Mouse (Mus musculus): Measurements from ENCODE around the gene Nr0b2. TPM values are rescaled to one million over a fixed set of nuclear protein-coding genes. Genes with fewer than 3 reads are reported as not detected.
"Not testable (repeated sequence)": the region's sequence is repeated elsewhere in the genome, so short reads cannot be mapped to it uniquely, and the experiment has no call there.

Gene Nr0b2
- total RNA-seq (2021): not detected
- long read RNA-seq, experiment 1: 0 reads
- long read RNA-seq, experiment 2, partial matches to known transcripts: 0 of 1 reads
- long read RNA-seq, experiment 2, other reads (novel, unspliced or antisense): 0 of 1 reads

DNA sequence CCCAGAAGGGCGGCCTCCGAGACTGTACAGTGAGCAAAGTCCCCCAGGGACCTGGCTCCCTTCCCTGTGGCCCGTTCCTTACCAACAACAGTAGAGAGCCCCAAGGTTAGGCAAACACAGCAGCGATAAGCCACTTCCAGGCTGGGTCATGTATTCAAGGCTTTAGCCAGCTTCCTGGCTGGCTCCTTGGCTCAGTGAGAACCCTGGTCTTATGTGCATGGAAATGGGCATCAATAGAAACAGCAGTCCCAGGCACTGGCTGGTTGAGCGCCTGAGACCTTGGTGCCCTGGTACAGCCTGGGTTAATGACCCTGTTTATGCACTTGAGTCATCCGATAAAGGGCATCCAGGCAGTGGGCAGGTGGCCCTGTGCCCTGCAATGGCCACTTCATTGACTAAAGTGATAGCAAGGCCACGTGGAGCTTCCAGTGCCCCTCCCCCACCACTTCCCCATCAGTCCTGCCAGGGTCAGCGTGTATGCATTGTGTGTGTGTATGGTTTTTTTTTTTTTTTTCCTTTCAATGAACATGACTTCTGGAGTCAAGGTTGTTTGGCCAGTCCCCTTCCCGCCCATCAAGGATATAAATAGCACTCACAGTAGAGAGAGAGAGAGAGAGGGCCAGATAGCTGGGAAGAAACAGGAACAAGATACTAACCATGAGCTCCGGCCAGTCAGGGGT, at the start of gene Nr0b2:
Gene Nr0b2 (plus strand): TSS at position 609 of the 680 bp plus-strand sequence.
- no peak for DNase-seq (ENCODE audit: low spot score)

DNA sequence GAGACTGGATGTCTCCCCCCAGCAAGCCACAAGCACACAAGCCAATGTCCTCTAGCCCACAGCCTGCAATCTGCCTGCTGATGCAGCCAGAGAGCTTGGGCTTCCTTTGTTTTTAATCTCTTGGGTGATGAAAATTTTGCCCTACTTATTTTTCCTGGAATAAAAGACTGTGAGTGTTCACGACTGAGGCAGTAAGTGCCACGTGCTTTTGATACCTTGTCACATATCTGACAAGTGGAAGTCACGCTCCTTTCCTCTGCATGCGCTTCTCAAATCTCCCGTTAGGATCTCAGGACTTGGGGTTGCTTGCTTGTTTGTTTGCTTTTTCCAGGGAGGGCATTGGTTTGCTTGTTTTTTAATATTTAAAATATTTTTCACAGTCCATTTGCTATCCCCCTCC, 48.9 kb upstream of the Nr0b2 start:
- DNase-seq (ENCODE audit: low spot score): no peak

DNA sequence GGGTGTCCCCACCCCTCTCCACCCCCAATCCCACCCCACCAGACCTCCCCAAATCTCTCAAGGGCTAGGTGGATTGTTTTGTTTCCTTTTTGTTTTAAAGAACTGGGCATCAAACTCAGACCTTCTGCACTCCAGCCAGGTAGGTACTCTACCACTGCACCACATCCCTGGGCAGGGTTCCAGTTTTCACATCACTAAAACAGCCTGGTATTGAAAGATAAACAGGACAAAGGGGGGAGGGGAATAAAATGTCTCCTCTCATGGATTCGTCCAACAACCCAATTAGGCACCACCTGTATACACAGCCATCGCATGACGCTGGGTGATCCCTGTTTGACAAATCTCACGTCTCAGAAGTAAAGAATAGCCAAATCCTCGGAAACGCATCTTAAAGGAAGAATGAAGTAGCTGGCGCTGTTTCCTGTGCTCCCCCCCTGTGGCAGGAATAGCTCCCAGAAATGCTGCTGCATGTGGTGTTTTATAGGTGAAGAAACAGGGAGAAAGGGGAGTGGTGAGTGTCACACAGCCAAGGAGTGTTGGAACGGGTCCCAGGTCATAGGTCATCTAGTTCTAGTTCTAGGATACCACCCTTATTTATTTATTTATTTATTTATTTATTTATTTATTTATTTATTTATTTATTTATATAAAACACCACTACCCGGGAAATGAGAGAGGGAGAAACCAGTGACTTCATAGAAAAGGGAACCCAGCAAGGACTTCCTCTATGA, 48.3 kb upstream of the Nr0b2 start:
- no peak for DNase-seq (ENCODE audit: low spot score)

DNA sequence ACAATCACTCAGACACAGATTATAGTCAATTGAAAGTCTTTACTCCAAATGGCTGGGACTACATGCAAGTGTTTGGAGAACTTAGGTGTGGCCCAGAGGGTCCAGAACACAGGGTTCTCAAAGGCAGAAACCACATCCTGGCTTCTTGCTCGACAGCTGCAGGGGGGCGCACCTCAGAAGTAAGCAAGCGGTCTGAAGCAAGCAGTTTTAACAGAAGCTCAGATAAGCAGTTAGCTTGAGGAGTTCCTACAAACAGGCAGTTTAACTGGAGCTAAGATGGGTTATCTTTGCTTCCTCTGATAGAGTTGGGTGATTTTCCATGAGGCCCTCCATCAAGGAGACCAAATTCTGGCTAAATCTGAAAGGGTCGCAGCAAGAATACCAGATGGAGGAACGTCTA, 46.6 kb upstream of the Nr0b2 start:
- no peak for DNase-seq (ENCODE audit: low spot score)

DNA sequence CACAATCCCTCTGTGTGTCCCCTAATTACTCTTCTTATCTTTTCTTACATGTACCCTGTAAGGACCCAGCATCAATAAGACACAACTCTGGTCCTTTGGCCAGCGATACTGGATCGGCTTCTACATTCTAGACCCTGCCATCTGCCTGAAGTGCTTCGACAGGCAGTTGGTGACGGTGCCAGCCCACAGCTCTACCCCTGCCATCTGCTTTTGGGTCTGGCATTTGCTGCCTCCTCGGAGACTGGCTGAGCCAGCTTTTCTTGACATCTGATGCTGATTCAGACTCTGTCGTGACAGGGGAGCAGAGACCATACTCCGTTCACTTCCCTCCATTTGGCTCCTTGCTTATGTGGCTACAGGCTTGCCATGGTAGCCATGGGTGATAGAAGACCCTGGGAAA, 44.2 kb upstream of the Nr0b2 start:
- no peak for DNase-seq (ENCODE audit: low spot score)

DNA sequence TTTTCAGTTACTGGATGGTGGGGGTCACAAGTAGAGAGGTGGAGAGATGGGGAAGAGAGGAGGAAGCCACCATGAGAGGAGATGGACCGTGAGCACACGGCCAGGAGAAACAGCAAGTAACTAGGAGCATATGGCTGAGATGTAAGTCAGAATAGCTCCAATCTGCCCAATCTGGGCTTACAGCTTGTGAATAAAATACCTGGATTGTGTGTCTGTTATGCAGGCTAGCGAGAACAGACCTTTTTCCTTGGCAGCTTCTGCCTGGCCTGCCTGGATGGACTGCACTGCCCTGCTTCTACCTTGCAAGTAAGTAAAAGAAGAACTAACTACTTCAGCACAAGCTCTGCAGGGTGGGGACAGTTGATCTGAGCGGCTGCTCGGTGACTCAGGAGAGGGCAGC, 42.1 kb upstream of the Nr0b2 start:
- DNase-seq (ENCODE audit: low spot score): no peak

DNA sequence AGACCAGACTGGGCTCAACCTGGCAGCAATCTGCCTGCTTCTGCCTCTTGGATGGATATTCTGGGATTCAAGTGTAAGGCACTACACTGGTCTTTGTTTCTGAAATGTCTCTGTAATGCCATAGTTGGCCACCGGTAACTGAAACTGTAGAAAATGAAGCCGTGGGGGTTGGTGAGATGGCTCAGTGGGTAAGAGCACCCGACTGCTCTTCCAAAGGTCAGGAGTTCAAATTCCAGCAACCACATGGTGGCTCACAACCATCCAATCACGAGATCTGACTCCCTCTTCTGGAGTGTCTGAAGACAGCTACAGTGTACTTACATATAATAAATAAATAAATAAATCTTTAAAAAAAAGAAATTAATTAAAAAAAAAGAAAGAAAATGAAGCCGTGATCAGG, 40.7 kb upstream of the Nr0b2 start:
- DNase-seq (ENCODE audit: low spot score): not testable (repeated sequence)

DNA sequence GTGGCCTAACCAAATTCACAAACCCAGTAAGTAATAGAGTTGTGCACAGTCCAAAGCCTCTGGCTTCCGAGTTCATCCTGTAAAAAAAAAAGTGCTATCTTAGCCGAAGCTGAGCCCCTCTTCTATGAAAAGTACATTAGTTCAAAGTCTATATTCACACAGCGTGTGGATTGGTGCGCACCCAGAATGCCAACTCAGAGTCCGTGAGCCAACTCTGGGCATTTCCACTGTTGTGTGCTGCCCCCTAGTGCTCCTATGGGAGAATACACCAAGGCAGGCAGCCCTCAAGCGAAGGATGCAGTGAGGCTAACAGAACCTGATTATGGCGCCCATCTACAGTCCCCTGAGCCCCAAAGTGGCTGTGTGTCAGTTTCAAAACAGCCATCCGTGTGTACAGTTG, 40.2 kb upstream of the Nr0b2 start:
- peak; percentile 80 for DNase-seq (ENCODE audit: low spot score)

DNA sequence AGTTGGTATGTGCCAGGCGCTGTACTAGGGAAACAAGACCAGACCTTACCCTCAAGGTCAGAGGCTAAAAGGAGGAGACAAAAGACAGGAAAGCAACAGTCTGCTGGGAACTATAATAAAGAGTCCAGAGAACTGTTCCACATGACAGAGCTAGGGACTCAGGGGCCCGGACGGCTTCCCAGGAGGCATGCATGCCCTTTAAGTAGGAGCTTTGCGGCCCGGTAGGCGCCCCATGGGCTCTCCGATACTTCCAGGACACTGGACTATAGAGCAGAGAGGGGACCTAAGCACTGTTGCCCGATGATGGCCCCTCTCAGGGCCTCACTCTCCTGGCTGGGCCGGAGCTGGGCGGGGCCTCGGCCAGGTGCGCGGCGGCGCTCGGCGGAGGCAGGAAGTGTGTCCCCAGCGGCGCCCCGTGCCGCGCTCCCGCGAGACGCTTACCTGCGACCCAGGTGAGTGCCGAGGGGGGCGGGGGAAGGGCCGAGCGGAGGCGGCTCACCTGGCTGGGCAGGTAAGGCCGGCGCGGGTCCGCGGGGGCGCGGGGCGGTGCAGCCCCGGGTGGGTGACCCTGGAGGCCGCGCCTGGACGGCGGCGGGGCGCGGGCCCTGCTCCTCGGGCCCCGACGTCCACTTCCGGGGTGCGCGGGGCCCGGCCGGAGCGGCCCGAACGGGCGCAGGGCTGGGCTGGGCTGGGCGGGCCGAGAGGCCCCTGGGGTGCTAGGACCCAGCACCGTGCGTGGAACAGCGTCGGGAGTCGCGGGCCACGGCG, 34.4 kb upstream of the Nr0b2 start, which contains the start of gene Kdf1:
Gene Kdf1 (plus strand): TSS at position 363 of the 768 bp plus-strand sequence.
- no peak for DNase-seq (ENCODE audit: low spot score)

DNA sequence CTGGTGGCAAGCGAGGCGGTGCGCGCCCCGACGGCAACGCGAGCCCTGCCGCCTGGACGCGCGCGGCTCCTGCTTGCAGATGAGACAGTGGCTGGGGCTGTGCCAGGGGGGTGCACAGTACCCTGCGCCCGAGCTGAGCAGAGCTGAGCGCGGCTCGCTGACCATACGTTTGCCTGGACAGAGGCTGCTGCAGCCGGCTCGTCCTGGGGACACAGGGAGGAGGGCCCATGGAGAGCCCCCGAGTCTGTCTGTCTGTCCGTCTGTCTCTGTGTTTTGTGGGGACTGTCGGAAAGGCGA, 33.9 kb upstream of the Nr0b2 start:
- no peak for DNase-seq (ENCODE audit: low spot score)

DNA sequence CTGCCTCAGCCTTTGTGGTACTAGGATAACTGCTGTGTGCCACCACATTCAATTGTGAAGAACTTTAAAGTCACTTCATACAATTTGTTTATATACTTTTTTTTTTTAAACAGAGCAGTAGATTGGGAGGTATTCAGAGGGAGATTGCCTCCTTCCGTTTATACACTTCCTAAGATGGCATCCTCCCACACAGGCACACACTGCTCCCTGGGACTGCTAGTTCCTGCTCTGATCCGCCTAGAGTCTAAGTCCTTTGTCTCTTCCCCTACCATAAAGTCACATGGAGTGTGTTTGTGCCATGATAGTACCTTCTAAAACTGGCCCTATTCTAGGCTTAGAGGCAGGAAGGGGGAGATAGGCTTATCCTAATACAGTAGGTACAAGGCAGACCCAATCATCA, 31.7 kb upstream of the Nr0b2 start:
- no peak for DNase-seq (ENCODE audit: low spot score)

DNA sequence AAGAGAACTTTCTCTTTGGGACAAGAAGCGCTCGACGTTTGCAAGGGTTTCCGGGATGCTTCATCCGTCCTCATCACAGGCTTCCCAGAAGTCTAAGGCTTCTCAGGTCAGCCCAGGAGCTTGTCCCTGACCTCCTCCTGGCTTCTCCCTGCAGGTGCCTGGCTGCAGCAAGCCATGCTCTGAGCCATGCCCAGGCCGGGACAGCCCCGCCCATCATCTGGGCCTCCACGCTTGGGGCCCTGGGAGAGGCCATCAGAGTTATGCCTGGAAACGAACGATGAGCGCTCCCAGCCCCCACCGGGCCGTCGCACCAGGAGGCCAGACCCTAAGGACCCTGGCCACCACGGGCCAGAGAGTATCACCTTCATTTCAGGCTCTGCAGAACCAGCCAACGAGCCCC, 25.4 kb upstream of the Nr0b2 start:
- DNase-seq (ENCODE audit: low spot score): no peak

DNA sequence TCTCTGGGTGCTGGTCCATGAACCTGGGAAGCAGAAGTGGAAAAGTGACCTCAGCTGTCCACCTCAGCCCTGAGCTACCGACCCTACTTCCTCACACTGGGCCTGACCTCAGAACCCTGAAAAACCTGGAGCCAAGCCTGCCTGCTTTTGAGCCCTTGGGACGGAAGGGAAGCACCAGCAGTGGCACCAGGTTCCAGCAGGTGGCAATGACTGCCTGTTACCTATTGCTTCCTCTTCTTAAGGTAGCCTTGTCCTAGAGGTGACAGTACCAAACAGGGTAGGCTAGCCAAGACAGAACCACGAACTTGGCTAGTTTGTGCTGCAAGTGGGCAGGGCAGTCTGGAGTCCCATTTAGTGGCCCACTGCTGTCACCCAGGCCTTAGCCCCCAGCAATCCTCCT, 20.4 kb upstream of the Nr0b2 start:
- no peak for DNase-seq (ENCODE audit: low spot score)

DNA sequence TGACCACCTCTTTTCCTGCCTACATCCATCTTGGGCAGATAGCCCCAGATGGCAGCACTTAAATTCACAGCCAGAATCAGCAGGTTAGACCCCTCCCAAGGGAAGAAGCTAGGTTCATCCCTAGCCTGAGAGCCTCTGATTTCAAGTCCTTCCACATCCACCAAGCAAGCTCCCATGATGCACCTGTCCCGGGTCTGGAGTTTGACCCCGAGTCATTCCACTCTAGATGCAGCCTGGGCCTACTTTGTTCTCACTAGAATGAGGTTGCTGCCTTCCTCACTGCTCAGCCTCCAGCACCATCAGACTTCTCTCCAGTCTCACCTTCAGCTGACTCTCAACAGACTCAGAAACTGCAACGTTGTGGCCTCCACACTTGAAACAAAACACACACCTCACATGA, 17.1 kb upstream of the Nr0b2 start:
- no peak for DNase-seq (ENCODE audit: low spot score)

DNA sequence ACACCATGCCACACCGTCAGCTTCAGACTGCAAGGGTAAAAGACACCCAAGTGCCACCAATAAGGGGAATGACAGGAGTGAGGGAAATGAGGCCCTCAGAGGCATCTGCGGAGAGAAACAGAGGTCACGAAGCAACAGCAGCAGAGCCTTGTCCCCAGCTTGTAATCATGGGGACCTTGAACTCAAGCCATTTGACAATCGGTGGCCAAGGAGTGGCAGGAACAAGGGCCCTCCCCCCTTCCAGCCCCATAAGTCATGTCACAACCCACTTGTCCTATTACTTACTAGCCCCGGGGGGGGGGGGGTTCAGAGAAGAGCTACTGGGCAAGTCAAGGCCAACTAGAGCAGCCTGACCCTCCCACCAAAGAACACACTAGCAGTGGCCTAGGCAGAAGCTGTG, 16.5 kb upstream of the Nr0b2 start:
- no peak for DNase-seq (ENCODE audit: low spot score)

DNA sequence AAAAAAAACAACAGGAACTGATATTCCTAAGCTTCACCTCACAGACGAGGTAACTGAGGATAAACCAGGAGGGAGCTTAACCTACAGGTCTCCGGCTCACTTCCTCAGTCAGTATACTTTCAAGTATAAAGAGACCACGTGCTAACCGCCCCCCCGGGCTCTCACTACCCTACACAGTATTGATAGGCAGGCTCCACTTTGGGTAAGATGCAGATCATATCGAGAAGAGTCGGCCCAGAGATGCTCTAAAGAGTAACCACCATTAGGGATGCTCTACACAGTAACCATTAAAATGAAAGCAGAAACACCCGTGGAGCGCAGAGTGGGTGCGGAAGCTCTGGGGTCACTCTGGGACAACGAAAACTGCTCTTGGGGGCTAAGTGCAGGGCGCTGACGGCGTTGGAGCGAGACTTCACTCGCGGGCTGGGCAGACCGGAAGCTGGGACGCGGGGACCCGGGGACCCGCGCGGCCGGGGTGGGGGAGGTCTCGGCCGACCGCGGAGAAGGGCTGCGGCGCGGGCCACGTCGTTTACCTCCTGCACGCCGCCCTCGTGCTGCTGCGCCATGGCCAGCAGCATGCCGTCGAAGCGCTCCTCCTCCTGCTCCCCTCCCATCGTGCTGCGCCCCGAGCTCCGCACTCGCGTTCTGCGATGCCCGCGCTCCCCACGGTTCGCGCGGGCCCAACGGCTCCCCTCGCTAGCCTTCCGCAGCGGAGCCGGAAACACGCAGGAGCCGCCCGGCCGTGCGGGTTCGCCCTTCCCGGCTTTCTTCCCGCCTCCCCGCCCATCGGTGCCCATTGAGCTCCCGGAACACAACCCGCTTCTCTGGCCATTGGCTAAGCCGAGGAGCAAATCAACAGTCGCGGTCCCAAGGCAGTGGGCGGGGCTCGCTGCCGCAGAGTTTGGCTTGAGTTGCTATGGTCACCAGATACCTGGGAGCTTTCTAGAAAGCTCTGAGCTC, 7.6 kb upstream of the Nr0b2 start, which contains the start of gene Nudc:
Gene Nudc (minus strand): TSS at position 725 of the 960 bp plus-strand sequence.
- DNase-seq (ENCODE audit: low spot score): peak; percentile 97

DNA sequence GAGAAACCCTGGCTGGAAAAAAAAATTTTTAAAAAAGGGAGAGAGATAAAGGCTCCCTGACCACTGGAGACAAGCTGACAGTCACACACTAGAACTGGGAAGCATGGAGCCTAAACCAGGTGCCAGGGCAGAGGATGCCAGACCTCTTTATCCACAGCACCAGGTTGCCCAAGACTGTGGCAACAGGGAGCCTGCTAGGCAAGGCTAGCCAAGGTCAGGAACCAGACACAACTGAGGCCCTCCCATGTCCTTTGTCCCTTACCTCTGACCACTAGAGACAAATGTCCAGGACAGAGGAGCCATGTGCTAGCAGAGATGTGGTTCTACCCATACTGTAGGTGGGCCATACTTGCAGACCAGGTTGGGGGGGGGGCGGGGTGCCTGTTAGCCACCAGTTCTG, 1.1 kb upstream of the Nr0b2 start:
- no peak for DNase-seq (ENCODE audit: low spot score)

DNA sequence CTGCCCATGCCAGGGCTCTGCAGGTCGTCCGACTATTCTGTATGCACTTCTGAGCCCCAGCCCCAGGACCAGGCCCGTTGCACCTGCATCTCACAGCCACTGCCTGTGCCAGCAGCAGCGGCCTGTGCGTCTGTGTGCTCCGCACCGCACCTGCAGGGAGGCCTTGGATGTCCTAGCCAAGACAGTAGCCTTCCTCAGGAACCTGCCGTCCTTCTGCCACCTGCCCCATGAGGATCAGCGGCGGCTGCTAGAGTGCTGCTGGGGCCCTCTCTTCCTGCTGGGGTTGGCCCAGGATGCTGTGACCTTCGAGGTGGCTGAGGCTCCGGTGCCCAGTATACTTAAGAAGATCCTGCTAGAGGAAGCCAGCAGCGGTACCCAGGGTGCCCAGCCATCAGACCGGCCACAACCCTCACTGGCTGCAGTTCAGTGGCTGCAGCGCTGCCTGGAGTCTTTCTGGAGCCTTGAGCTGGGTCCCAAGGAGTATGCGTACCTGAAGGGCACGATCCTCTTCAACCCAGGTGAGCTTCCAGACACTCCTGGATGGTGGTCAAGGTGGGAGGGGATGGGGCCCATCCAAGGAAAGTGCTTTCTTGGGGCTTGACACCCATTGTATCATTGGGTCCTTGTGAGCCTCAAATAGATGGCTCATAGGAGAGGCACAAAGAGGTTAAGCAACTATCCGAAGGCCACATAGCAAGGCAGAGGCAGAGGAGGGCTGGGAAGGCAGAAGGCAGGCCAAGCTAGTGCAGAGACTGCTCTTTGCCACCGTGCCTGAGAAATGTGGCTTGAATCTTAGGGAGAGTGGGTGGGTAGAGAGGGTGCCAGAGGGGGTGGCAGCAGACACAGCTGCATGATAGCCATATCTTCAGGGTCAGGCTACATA, 513 bp downstream of the Nr0b2 start:
- no peak for DNase-seq (ENCODE audit: low spot score)

DNA sequence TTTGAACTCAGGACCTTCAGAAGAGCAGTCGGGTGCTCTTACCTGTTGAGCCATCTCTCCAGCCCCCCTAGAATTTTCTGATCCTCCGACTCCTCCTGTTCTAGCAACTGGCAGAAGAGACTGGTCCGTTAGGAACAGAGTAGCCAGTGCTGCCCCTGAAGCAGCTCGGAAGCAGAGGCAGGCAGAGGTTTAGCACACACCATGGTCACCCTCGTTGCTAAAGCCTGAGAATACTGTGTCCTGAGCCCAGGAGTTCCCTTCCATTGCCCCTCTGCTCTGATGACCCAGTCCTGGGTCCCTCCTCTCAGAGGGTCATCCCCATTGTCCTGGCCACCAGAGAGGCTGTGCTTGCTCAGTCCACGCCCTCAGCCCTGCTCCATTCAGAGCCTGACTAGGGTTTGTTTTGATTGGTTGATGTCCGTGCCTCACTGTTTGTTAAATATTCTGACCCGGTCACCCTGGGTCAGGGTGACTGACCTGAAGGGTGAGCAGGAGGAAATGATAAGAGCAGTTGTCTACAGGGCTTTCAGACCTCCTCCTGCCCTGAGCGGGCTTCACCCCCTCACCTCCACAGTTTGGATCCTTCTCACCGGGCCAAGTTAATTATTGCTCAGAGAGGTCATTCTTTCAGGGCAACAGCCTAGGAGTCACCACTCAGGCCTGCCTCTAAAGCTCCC, 4.0 kb downstream of the Nr0b2 start:
- no peak for DNase-seq (ENCODE audit: low spot score)

DNA sequence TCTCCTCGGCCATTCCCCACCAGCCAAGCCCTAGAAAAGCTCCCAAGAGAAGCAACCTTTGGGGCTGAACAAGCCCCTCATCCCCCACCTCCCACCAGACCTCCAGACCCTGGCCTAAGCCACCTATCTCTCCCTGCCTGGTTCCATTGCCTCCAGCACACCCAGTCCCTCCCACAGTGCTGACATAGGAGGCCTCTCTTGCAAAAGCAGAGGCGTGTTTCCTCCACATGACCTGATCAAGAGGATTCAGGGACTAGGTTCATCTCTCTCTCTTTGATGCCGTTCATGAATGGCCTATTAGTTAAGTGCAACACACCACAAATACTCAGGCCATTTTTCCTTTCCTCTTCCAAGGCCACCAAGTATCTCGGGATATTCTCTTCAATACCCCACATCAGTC, 6.7 kb downstream of the Nr0b2 start:
- DNase-seq (ENCODE audit: low spot score): no peak

Data from gastrocnemius, adult 18-20 months (tissue).